Mouse (Mus musculus): Measurements from ENCODE around the gene Ikzf3. TPM values are rescaled to one million over a fixed set of nuclear protein-coding genes. Genes with fewer than 3 reads are reported as not detected.

The Ikzf3 gene
- total RNA-seq, 2 experiments from 2014 or later = 1.4 to 3.1 TPM

- ATAC-seq (replicated peaks; ENCODE audit: low FRiP score, poor library complexity, severe bottlenecking) = no peak
These were observed 127.6 kb downstream of the Ikzf3 start for GRCm38 (mm10) chr11:98418273-98418672.

GRCm38 (mm10) chr11:98417074-98417473 lies 128.8 kb downstream of the Ikzf3 start:
- ATAC-seq (replicated peaks; ENCODE audit: low FRiP score, poor library complexity, severe bottlenecking) = no peak

Other genes starting within 250 kb of the Ikzf3 start
- gene Neurod2, start 216.4 kb downstream of the Ikzf3 start, total RNA-seq (2015; ENCODE audit: low replicate concordance) = not detected in 2 replicates
- not detected in 2 replicates for gene Neurod2, start 216.4 kb downstream of the Ikzf3 start, total RNA-seq (2017; ENCODE audit: low replicate concordance)
- gene Ppp1r1b, start 197.6 kb downstream of the Ikzf3 start, total RNA-seq (2015; ENCODE audit: low replicate concordance) = not detected in 2 replicates
- gene Ppp1r1b, start 197.6 kb downstream of the Ikzf3 start, total RNA-seq (2017; ENCODE audit: low replicate concordance) = not detected in 2 replicates
- 8.5 and 9.2 TPM in 2 replicates for gene Stard3, start 187.7 kb downstream of the Ikzf3 start, total RNA-seq (2015; ENCODE audit: low replicate concordance)
- gene Stard3, start 187.7 kb downstream of the Ikzf3 start, total RNA-seq (2017; ENCODE audit: low replicate concordance) = 2.8 and 6.0 TPM in 2 replicates
- gene Tcap, start 162.2 kb downstream of the Ikzf3 start, total RNA-seq (2015; ENCODE audit: low replicate concordance) = not detected in 2 replicates
- not detected in 2 replicates for gene Tcap, start 162.2 kb downstream of the Ikzf3 start, total RNA-seq (2017; ENCODE audit: low replicate concordance)
- not detected in 2 replicates for gene Pnmt, start 159.6 kb downstream of the Ikzf3 start, total RNA-seq (2015; ENCODE audit: low replicate concordance)
- gene Pnmt, start 159.6 kb downstream of the Ikzf3 start, total RNA-seq (2017; ENCODE audit: low replicate concordance) = not detected in 2 replicates
- not detected in 2 replicates for gene Pgap3, start 145.5 kb downstream of the Ikzf3 start, total RNA-seq (2015; ENCODE audit: low replicate concordance)
- 0.56 TPM in 1 of 2 replicates, not detected in the other for gene Pgap3, start 145.5 kb downstream of the Ikzf3 start, total RNA-seq (2017; ENCODE audit: low replicate concordance)
- gene Erbb2, start 133.6 kb downstream of the Ikzf3 start, total RNA-seq (2015; ENCODE audit: low replicate concordance) = 0.21 TPM in 1 of 2 replicates, not detected in the other
- gene Erbb2, start 133.6 kb downstream of the Ikzf3 start, total RNA-seq (2017; ENCODE audit: low replicate concordance) = 0.28 TPM in 1 of 2 replicates, not detected in the other
- gene Mien1, start 107.0 kb downstream of the Ikzf3 start, total RNA-seq (2015; ENCODE audit: low replicate concordance) = 13.4 and 19.9 TPM in 2 replicates
- gene Mien1, start 107.0 kb downstream of the Ikzf3 start, total RNA-seq (2017; ENCODE audit: low replicate concordance) = 1.4 and 3.9 TPM in 2 replicates
- not detected in 2 replicates for gene Grb7, start 99.6 kb downstream of the Ikzf3 start, total RNA-seq (2015; ENCODE audit: low replicate concordance)
- not detected in 2 replicates for gene Grb7, start 99.6 kb downstream of the Ikzf3 start, total RNA-seq (2017; ENCODE audit: low replicate concordance)
- not detected in 2 replicates for gene Zpbp2, start 5.1 kb upstream of the Ikzf3 start, total RNA-seq (2015; ENCODE audit: low replicate concordance)
- gene Zpbp2, start 5.1 kb upstream of the Ikzf3 start, total RNA-seq (2017; ENCODE audit: low replicate concordance) = 4.6 TPM in 1 of 2 replicates, not detected in the other
- gene Ormdl3, start 41.3 kb upstream of the Ikzf3 start, total RNA-seq (2015; ENCODE audit: low replicate concordance) = 20.5 and 31.9 TPM in 2 replicates
- 37.9 and 51.6 TPM in 2 replicates for gene Ormdl3, start 41.3 kb upstream of the Ikzf3 start, total RNA-seq (2017; ENCODE audit: low replicate concordance)
- not detected in 2 replicates for gene Lrrc3c, start 52.3 kb upstream of the Ikzf3 start, total RNA-seq (2015; ENCODE audit: low replicate concordance)
- gene Lrrc3c, start 52.3 kb upstream of the Ikzf3 start, total RNA-seq (2017; ENCODE audit: low replicate concordance) = not detected in 2 replicates
- gene Gm12355, start 79.6 kb upstream of the Ikzf3 start, total RNA-seq (2015; ENCODE audit: low replicate concordance) = 1.0 and 2.5 TPM in 2 replicates
- 0.60 and 1.1 TPM in 2 replicates for gene Gm12355, start 79.6 kb upstream of the Ikzf3 start, total RNA-seq (2017; ENCODE audit: low replicate concordance)
- not detected in 2 replicates for gene Gsdma3, start 80.3 kb upstream of the Ikzf3 start, total RNA-seq (2015; ENCODE audit: low replicate concordance)
- gene Gsdma3, start 80.3 kb upstream of the Ikzf3 start, total RNA-seq (2017; ENCODE audit: low replicate concordance) = not detected in 2 replicates
- not detected in 2 replicates for gene Gsdma2, start 100.7 kb upstream of the Ikzf3 start, total RNA-seq (2015; ENCODE audit: low replicate concordance)
- gene Gsdma2, start 100.7 kb upstream of the Ikzf3 start, total RNA-seq (2017; ENCODE audit: low replicate concordance) = not detected in 2 replicates
- gene Gsdma, start 118.3 kb upstream of the Ikzf3 start, total RNA-seq (2015; ENCODE audit: low replicate concordance) = not detected in 2 replicates
- not detected in 2 replicates for gene Gsdma, start 118.3 kb upstream of the Ikzf3 start, total RNA-seq (2017; ENCODE audit: low replicate concordance)
- 10.2 and 14.2 TPM in 2 replicates for gene Psmd3, start 136.5 kb upstream of the Ikzf3 start, total RNA-seq (2015; ENCODE audit: low replicate concordance)
- gene Psmd3, start 136.5 kb upstream of the Ikzf3 start, total RNA-seq (2017; ENCODE audit: low replicate concordance) = 15.4 and 26.9 TPM in 2 replicates
- gene Csf3, start 155.2 kb upstream of the Ikzf3 start, total RNA-seq (2015; ENCODE audit: low replicate concordance) = not detected in 2 replicates
- gene Csf3, start 155.2 kb upstream of the Ikzf3 start, total RNA-seq (2017; ENCODE audit: low replicate concordance) = not detected in 2 replicates
- gene Med24, start 183.4 kb upstream of the Ikzf3 start, total RNA-seq (2015; ENCODE audit: low replicate concordance) = 8.8 and 17.3 TPM in 2 replicates
- 10.3 and 17.6 TPM in 2 replicates for gene Med24, start 183.4 kb upstream of the Ikzf3 start, total RNA-seq (2017; ENCODE audit: low replicate concordance)
- gene Thra, start 194.6 kb upstream of the Ikzf3 start, total RNA-seq (2015; ENCODE audit: low replicate concordance) = 1.9 and 5.0 TPM in 2 replicates
- gene Thra, start 194.6 kb upstream of the Ikzf3 start, total RNA-seq (2017; ENCODE audit: low replicate concordance) = 4.3 and 8.1 TPM in 2 replicates
- gene Nr1d1, start 229.3 kb upstream of the Ikzf3 start, total RNA-seq (2015; ENCODE audit: low replicate concordance) = not detected in 2 replicates
- 0.26 and 0.42 TPM in 2 replicates for gene Nr1d1, start 229.3 kb upstream of the Ikzf3 start, total RNA-seq (2017; ENCODE audit: low replicate concordance)
- 30.3 and 42.7 TPM in 2 replicates for gene Msl1, start 249.5 kb upstream of the Ikzf3 start, total RNA-seq (2015; ENCODE audit: low replicate concordance)
- 26.1 and 26.3 TPM in 2 replicates for gene Msl1, start 249.5 kb upstream of the Ikzf3 start, total RNA-seq (2017; ENCODE audit: low replicate concordance)

Measured in erythroblast, adult 5-6 weeks (primary cell).